Mouse (Mus musculus): ENCODE results near the gene Smpd3. TPM values are rescaled to one million over a fixed set of nuclear protein-coding genes. Genes with fewer than 3 reads are reported as not detected.

The Smpd3 gene
- polyA plus RNA-seq, 1 experiment: 52.3 TPM

DNA sequence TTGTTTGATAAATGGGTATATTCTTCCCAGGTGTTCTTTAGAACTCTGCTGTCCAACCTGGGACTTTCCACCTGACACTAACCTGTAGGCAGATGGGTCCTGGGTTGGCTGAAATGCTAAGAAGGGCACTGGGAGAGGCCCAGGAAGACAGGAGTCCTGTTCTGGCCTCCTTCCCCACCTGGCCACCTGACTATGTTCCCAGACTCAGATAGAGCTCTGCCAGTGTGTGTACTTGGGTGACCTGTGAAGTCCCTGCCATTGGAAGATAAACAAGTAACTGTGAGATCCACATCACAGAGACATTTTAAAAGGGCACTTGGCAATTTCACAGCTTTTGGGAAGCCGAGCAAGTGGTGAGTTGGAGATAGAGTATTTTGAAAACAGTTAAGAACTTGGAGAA, 31.7 kb downstream of the Smpd3 start:
- DNase-seq (ENCODE audit: low read depth): no peak
- no peak for TF ChIP-seq CTCF (IDR thresholded peaks at IDR 0.05; ENCODE audit: borderline replicate concordance, extremely low read depth, insufficient read depth, insufficient read length)
- no peak for TF ChIP-seq POLR2A (IDR thresholded peaks at IDR 0.05; ENCODE audit: borderline replicate concordance, extremely low read depth, insufficient read depth, insufficient read length, poor library complexity, severe bottlenecking)

- TF ChIP-seq POLR2A (IDR thresholded peaks at IDR 0.05; ENCODE audit: borderline replicate concordance, extremely low read depth, insufficient read depth, insufficient read length, poor library complexity, severe bottlenecking) (no peak), CTCF (IDR thresholded peaks at IDR 0.05; ENCODE audit: borderline replicate concordance, extremely low read depth, insufficient read depth, insufficient read length) (no peak)
- no peak for DNase-seq (ENCODE audit: low read depth)
These were observed 32.5 kb downstream of the Smpd3 start for GRCm38 (mm10) chr8:106305301-106305700.

DNA sequence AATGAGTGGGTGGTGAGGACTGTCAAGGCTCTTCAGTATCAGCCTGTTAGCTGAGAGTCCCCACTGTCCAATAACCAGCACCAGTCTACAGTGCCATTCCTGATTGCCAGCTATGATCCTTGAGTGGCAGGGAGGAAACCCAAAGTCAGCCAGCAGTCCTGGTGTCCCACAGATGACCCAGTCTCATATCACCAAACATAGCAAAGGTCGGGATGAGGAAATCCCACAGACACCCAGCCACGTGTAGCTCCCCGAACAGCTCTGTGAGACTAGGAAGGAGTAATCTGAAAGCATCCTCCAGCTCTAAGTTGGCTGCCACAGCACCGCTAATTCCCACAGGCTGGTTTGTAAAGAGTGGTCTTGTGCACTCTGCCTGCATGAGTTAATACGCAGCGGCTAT, 33.5 kb downstream of the Smpd3 start:
- DNase-seq (ENCODE audit: low read depth): no peak
- no peak for TF ChIP-seq POLR2A (IDR thresholded peaks at IDR 0.05; ENCODE audit: borderline replicate concordance, extremely low read depth, insufficient read depth, insufficient read length, poor library complexity, severe bottlenecking)
- TF ChIP-seq CTCF (IDR thresholded peaks at IDR 0.05; ENCODE audit: borderline replicate concordance, extremely low read depth, insufficient read depth, insufficient read length): no peak

GRCm38 (mm10) chr8:106300739-106301715, 36.8 kb downstream of the Smpd3 start:
- peak; percentile 88 for DNase-seq (ENCODE audit: low read depth)
- TF ChIP-seq CTCF (IDR thresholded peaks at IDR 0.05; ENCODE audit: borderline replicate concordance, extremely low read depth, insufficient read depth, insufficient read length): no peak
- no peak for TF ChIP-seq POLR2A (IDR thresholded peaks at IDR 0.05; ENCODE audit: borderline replicate concordance, extremely low read depth, insufficient read depth, insufficient read length, poor library complexity, severe bottlenecking)

DNA sequence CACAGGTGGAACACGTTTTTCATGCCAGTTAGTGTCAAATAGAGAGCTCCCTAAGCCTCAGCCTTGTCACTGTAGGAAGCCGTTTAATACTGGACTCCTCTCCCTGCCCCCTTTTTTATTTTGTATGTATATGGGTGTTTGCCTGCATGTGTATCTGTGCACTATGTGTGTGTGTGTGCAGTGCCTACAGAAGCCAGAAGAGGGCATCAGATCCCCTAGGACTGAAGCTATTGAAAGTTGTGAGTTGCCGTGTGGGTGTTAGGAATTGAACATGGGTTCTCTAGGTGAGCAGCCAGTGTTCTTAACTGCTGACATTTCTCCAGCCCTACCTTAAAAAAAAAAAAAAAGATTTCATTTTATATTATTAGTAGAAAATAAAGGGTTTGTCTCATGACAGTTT, 38.1 kb downstream of the Smpd3 start:
- TF ChIP-seq CTCF (IDR thresholded peaks at IDR 0.05; ENCODE audit: borderline replicate concordance, extremely low read depth, insufficient read depth, insufficient read length) (peak; percentile 5; the same call in 1 of the 2 replicates), POLR2A (IDR thresholded peaks at IDR 0.05; ENCODE audit: borderline replicate concordance, extremely low read depth, insufficient read depth, insufficient read length, poor library complexity, severe bottlenecking) (no peak)

DNA sequence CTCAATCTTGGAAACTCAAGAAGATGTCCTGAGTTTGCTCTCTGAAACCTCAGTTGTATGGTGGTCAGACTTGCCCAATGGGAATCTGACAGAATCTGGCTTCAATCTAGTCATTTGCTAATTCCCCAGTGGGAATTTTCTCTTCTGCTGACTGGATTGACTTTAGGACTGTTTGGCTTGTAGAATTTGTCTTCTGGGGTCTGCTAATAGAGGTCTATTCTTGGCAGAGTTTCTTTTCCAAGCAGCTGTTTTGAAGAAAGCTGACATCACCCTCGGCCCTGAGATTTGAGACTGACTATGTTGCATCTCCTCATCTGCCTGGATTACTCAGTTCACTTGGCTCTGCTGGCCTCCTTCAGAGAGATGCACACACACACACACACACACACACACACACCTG, 38.9 kb downstream of the Smpd3 start:
- no peak for TF ChIP-seq CTCF (IDR thresholded peaks at IDR 0.05; ENCODE audit: borderline replicate concordance, extremely low read depth, insufficient read depth, insufficient read length)
- no peak for TF ChIP-seq POLR2A (IDR thresholded peaks at IDR 0.05; ENCODE audit: borderline replicate concordance, extremely low read depth, insufficient read depth, insufficient read length, poor library complexity, severe bottlenecking)
- DNase-seq (ENCODE audit: low read depth): no peak

More for the DNA sequence above, 38.1 kb downstream of the Smpd3 start:
- DNase-seq (ENCODE audit: low read depth): no peak

GRCm38 (mm10) chr8:106298261-106298660, 39.5 kb downstream of the Smpd3 start:
- no peak for DNase-seq (ENCODE audit: low read depth)

DNA sequence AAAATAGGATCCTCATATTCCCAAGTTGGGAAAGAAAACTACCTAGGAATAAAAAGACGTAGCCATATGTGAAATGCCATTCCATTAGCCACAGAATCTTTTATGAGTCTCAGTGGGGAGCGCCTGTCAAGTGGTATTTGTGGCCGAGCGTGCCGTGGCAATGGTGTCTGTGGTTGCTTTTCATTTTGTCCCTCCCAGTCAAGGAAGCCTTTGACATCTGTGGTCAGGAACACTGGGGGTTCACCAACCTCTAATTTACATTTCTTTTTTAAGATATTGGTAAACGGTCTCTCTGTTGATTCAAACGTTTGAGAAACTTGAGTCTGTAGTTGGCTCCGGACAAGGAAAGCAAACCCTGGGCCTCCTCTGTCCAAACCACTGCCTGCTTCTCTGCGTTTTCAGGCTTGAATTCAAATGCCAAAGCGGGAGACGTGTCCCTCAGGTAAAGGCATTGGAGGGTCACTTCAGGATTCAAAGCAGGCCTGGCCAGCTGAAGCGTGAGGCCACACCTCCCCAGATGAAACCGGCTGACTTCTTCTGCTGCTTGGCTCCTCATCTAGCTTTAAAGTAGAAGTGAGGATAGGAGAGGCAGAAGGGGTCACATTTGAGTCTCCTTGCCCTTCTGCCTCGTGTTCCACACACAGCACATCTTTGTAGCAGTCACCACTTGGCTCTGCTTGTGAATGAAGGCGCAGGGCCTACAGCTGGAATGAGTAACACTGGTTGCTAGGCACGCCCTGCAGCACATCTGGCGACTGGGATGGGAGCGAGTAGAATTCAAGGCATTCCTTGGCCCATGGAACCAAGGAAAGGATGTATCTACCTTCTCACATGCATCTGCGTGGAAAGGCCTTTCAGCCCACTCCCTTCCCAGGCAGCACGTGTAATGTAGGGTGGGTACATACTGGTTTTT, 45.0 kb downstream of the Smpd3 start:
- DNase-seq (ENCODE audit: low read depth): no peak
- TF ChIP-seq POLR2A (IDR thresholded peaks at IDR 0.05; ENCODE audit: borderline replicate concordance, extremely low read depth, insufficient read depth, insufficient read length, poor library complexity, severe bottlenecking) (no peak), CTCF (IDR thresholded peaks at IDR 0.05; ENCODE audit: borderline replicate concordance, extremely low read depth, insufficient read depth, insufficient read length) (no peak)

More at GRCm38 (mm10) chr8:106298261-106298660, 39.5 kb downstream of the Smpd3 start:
- TF ChIP-seq CTCF (IDR thresholded peaks at IDR 0.05; ENCODE audit: borderline replicate concordance, extremely low read depth, insufficient read depth, insufficient read length) (no peak), POLR2A (IDR thresholded peaks at IDR 0.05; ENCODE audit: borderline replicate concordance, extremely low read depth, insufficient read depth, insufficient read length, poor library complexity, severe bottlenecking) (no peak)

DNA sequence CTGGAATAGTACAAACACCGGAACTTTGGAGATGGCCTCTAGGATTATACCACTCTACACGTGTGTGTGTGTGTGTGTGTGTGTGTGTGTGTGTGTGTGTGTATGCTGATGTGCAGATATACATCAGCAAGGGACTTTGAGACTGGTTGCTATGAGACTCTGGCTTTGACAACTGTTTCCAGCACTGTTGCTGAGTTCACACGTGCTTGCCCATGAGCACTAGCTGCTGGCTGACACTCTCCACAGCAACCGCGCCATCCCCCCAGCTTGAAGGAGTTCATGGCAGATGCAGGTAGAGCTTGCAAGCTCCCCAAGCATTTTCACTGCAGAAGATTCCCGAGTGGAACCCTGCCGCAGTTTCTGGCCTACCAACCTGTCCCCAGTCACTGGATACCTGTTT, 48.3 kb downstream of the Smpd3 start:
- no peak for DNase-seq (ENCODE audit: low read depth)
- TF ChIP-seq CTCF (IDR thresholded peaks at IDR 0.05; ENCODE audit: borderline replicate concordance, extremely low read depth, insufficient read depth, insufficient read length): no peak
- TF ChIP-seq POLR2A (IDR thresholded peaks at IDR 0.05; ENCODE audit: borderline replicate concordance, extremely low read depth, insufficient read depth, insufficient read length, poor library complexity, severe bottlenecking): no peak

DNA sequence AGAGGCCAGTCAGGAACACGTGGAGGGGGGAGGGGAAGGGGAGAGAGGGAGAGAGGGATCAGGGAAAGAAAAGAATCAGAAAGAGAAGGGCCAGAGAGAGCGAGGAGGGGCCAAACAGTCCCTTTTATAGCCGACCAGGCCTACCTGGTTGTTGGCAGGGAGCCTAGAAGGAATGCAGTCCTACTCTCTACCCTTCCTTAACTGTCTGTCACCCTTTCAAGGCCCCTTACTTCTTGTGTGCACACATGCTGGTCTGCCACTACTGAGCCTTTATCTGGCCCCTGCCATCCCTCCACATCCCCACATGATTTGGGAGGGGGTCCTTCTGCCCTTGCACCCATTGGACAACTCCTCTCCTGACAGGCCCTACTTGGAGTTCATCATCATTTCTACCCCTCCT, 49.1 kb downstream of the Smpd3 start:
- DNase-seq (ENCODE audit: low read depth): no peak
- no peak for TF ChIP-seq CTCF (IDR thresholded peaks at IDR 0.05; ENCODE audit: borderline replicate concordance, extremely low read depth, insufficient read depth, insufficient read length)

DNA sequence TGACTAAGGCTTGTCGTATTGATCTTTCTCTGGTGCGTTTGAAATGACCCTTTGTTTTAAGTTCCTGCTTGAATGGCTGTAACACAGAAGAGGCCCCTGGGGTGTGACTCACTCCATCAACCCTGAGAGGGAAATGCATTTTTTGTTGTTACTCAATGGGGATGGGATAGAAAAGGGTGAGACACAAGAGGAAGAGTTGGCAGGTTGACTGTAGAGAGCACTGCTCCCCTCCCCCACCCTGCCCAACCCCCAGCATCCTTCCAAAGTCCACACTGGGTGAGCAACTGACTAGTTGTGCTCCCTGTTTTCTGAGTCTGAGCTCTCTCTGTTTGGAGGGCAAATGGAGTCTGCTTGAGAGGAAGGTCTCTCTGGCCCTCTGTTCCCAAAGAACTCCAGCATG, 50.3 kb downstream of the Smpd3 start:
- no peak for DNase-seq (ENCODE audit: low read depth)
- TF ChIP-seq POLR2A (IDR thresholded peaks at IDR 0.05; ENCODE audit: borderline replicate concordance, extremely low read depth, insufficient read depth, insufficient read length, poor library complexity, severe bottlenecking): no peak
- no peak for TF ChIP-seq CTCF (IDR thresholded peaks at IDR 0.05; ENCODE audit: borderline replicate concordance, extremely low read depth, insufficient read depth, insufficient read length)

Data from brain, embryonic 14.5 days (tissue).